Comparison of ENCODE assay signal across 8 mouse cellular contexts in genomic region chr11:115511121-115511520, GRCm38 (mm10). TPM values are rescaled to one million over a fixed set of nuclear protein-coding genes. Genes with fewer than 3 reads are reported as not detected.
DNase-seq lines count a peak whose midpoint lies in the region; ATAC-seq and TF ChIP-seq lines count a peak whose summit lies in the region.

No protein-coding gene starts in this region.

- H3K4me1 ChIP-seq in lung, embryonic 16.5 days (replicated peaks; ENCODE audit: control insufficient read depth, insufficient read depth, low read length): peaks cover 39% of the 10 kb centered on the region
- H3K4me1 ChIP-seq in forebrain, embryonic 13.5 days: peaks cover 55% of the 10 kb centered on the region
- H3K4me1 ChIP-seq in liver, embryonic 12.5 days: peaks cover 80% of the 10 kb centered on the region
- H3K4me1 ChIP-seq in stomach, postnatal 0 days (replicated peaks; ENCODE audit: control insufficient read depth, insufficient read depth): peaks cover 12% of the 10 kb centered on the region

- ATAC-seq in lung, embryonic 16.5 days (ENCODE audit: low read depth): no peak
- no peak for ATAC-seq in forebrain, embryonic 13.5 days
- peak; percentile 72 for ATAC-seq in liver, embryonic 12.5 days
- no peak for ATAC-seq in stomach, postnatal 0 days (ENCODE audit: low FRiP score, low TSS enrichment)
- ATAC-seq in monocyte, adult 5-6 weeks (replicated peaks; ENCODE audit: insufficient number of reproducible peaks, low FRiP score, low TSS enrichment, poor library complexity, severe bottlenecking): no peak

- H3K27me3 ChIP-seq in lung, embryonic 16.5 days (ENCODE audit: control insufficient read depth, insufficient read depth, low read depth, low read length): no peaks in the 10 kb centered on the region
- H3K27me3 ChIP-seq in forebrain, embryonic 13.5 days: no peaks in the 10 kb centered on the region
- no peaks in the 10 kb centered on the region for H3K27me3 ChIP-seq in liver, embryonic 12.5 days (replicated peaks)
- H3K27me3 ChIP-seq in stomach, postnatal 0 days (ENCODE audit: control insufficient read depth, insufficient read depth, low read length): no peaks in the 10 kb centered on the region

- no peak for TF ChIP-seq CTCF in stomach, postnatal 0 days (IDR thresholded peaks at IDR 0.05; ENCODE audit: low read depth)

- DNase-seq in lung, postnatal 10 days: no peak
- no peak for DNase-seq in stomach, postnatal 0 days (ENCODE audit: low spot score)
- no peak for DNase-seq in left cerebral cortex, postnatal 10 days (ENCODE audit: extremely low spot score in 1 of 2, low spot score in 2 of 2)
- DNase-seq in cerebellum, adult 18-20 months: no peak

- no peaks in the 10 kb centered on the region for H3K9me3 ChIP-seq in lung, embryonic 16.5 days (ENCODE audit: control insufficient read depth, low read length)
- H3K9me3 ChIP-seq in forebrain, embryonic 13.5 days (replicated peaks): no peaks in the 10 kb centered on the region
- H3K9me3 ChIP-seq in liver, embryonic 12.5 days (replicated peaks): no peaks in the 10 kb centered on the region
- no peaks in the 10 kb centered on the region for H3K9me3 ChIP-seq in stomach, postnatal 0 days (ENCODE audit: control insufficient read depth, low read length)

- intact Hi-C loops in left cerebral cortex, postnatal 10 days (cut with DNase I): no loop called here

- TF ChIP-seq EP300 in stomach, postnatal 0 days (optimal IDR thresholded peaks at IDR 0.05): no peak

- H3K4me2 ChIP-seq in lung, embryonic 16.5 days (ENCODE audit: low read depth, low read length): peak overlapping the region; percentile 81
- peak overlapping the region; percentile 88 for H3K4me2 ChIP-seq in forebrain, embryonic 13.5 days
- H3K4me2 ChIP-seq in liver, embryonic 12.5 days: peak overlapping the region; percentile 91
- peak overlapping the region; percentile 94 for H3K4me2 ChIP-seq in stomach, postnatal 0 days (replicated peaks; ENCODE audit: low read depth)

- H3K4me3 ChIP-seq in lung, embryonic 16.5 days (ENCODE audit: low read length): peak overlapping the region; percentile 100; the same call in 1 of the 2 replicates
- H3K4me3 ChIP-seq in forebrain, embryonic 13.5 days: peak overlapping the region; percentile 93
- peak overlapping the region; percentile 88 for H3K4me3 ChIP-seq in liver, embryonic 12.5 days
- H3K4me3 ChIP-seq in stomach, postnatal 0 days (ENCODE audit: low read depth, low read length): no peak overlapping the region

- H3K36me3 ChIP-seq in lung, embryonic 16.5 days (ENCODE audit: control insufficient read depth, insufficient read depth, low read length): no peaks in the 10 kb centered on the region
- peaks cover 7% of the 10 kb centered on the region; the same call in 1 of the 2 replicates for H3K36me3 ChIP-seq in forebrain, embryonic 13.5 days (ENCODE audit: poor library complexity, severe bottlenecking)
- H3K36me3 ChIP-seq in liver, embryonic 12.5 days: peaks cover 11% of the 10 kb centered on the region
- no peaks in the 10 kb centered on the region for H3K36me3 ChIP-seq in stomach, postnatal 0 days (ENCODE audit: control insufficient read depth, insufficient read depth, low read length)

- 68% methylated on average over 2 of the region's 2 CpGs for WGBS in lung, embryonic 16.5 days
- WGBS in forebrain, embryonic 13.5 days: 69% methylated on average over 2 of the region's 2 CpGs
- WGBS in liver, embryonic 12.5 days (ENCODE audit: insufficient replicate concordance): 23% methylated on average over 2 of the region's 2 CpGs
- WGBS in stomach, postnatal 0 days: 68% methylated on average over 2 of the region's 2 CpGs

- H3K9ac ChIP-seq in lung, embryonic 16.5 days (ENCODE audit: low read length): peak overlapping the region; percentile 98
- H3K9ac ChIP-seq in forebrain, embryonic 13.5 days: peak overlapping the region; percentile 100
- peak overlapping the region; percentile 94 for H3K9ac ChIP-seq in liver, embryonic 12.5 days
- peak overlapping the region; percentile 13; the same call in 1 of the 2 replicates for H3K9ac ChIP-seq in stomach, postnatal 0 days (ENCODE audit: low read length)

- no peak overlapping the region for H3K27ac ChIP-seq in lung, embryonic 16.5 days (ENCODE audit: low read length)
- H3K27ac ChIP-seq in forebrain, embryonic 13.5 days: peak overlapping the region; percentile 86; the same call in 1 of the 2 replicates
- H3K27ac ChIP-seq in liver, embryonic 12.5 days: peak overlapping the region; percentile 93
- H3K27ac ChIP-seq in stomach, postnatal 0 days (replicated peaks): peak overlapping the region; percentile 89

RNA-seq across cellular contexts. Expression of gene Jpt1, which starts 3.1 kb away (rescaled TPM):
- polyA plus RNA-seq in lung, embryonic 16.5 days (2015; fragmentation: Nextera tagmentation; extraction: Ambion mirVana): 460 and 462 TPM in 2 replicates
- polyA plus RNA-seq in forebrain, embryonic 13.5 days (2015; fragmentation: Nextera tagmentation; extraction: Ambion mirVana): 1,632 and 1,660 TPM in 2 replicates
- polyA plus RNA-seq in liver, embryonic 12.5 days (2016; fragmentation: Nextera tagmentation; extraction: Ambion mirVana): 307 and 318 TPM in 2 replicates
- polyA plus RNA-seq in stomach, postnatal 0 days (2015; fragmentation: Nextera tagmentation; extraction: Ambion mirVana): 356 and 371 TPM in 2 replicates
- 100 to 1,000 TPM; 312 to 341 TPM for total RNA-seq in left cerebral cortex, postnatal 10 days (2021)
- 230 to 253 TPM (median 234 TPM) in 3 replicates for total RNA-seq in monocyte, adult 5-6 weeks (2017)

RNA-seq across cellular contexts. Expression of gene Nt5c, which starts 19.5 kb away (rescaled TPM):
- 71.0 and 74.7 TPM in 2 replicates for polyA plus RNA-seq in lung, embryonic 16.5 days (2015; fragmentation: Nextera tagmentation; extraction: Ambion mirVana)
- 87.0 and 91.1 TPM in 2 replicates for polyA plus RNA-seq in forebrain, embryonic 13.5 days (2015; fragmentation: Nextera tagmentation; extraction: Ambion mirVana)
- polyA plus RNA-seq in liver, embryonic 12.5 days (2016; fragmentation: Nextera tagmentation; extraction: Ambion mirVana): 68.4 and 69.0 TPM in 2 replicates
- polyA plus RNA-seq in stomach, postnatal 0 days (2015; fragmentation: Nextera tagmentation; extraction: Ambion mirVana): 145 and 152 TPM in 2 replicates
- 10 to 100 TPM; 78.6 to 80.8 TPM for total RNA-seq in left cerebral cortex, postnatal 10 days (2021)
- total RNA-seq in monocyte, adult 5-6 weeks (2017): 154 to 190 TPM (median 179 TPM) in 3 replicates

RNA-seq across cellular contexts. Expression of gene Sumo2, which starts 25.0 kb away (rescaled TPM):
- polyA plus RNA-seq in lung, embryonic 16.5 days (2015; fragmentation: Nextera tagmentation; extraction: Ambion mirVana): 889 and 930 TPM in 2 replicates
- 1,485 and 1,571 TPM in 2 replicates for polyA plus RNA-seq in forebrain, embryonic 13.5 days (2015; fragmentation: Nextera tagmentation; extraction: Ambion mirVana)
- polyA plus RNA-seq in liver, embryonic 12.5 days (2016; fragmentation: Nextera tagmentation; extraction: Ambion mirVana): 574 and 585 TPM in 2 replicates
- 533 and 539 TPM in 2 replicates for polyA plus RNA-seq in stomach, postnatal 0 days (2015; fragmentation: Nextera tagmentation; extraction: Ambion mirVana)
- 100 to 1,000 TPM; 396 to 399 TPM for total RNA-seq in left cerebral cortex, postnatal 10 days (2021)
- 356 to 417 TPM (median 357 TPM) in 3 replicates for total RNA-seq in monocyte, adult 5-6 weeks (2017)

RNA-seq across cellular contexts. Expression of gene Armc7, which starts 35.7 kb away (rescaled TPM):
- 7.2 and 7.4 TPM in 2 replicates for polyA plus RNA-seq in lung, embryonic 16.5 days (2015; fragmentation: Nextera tagmentation; extraction: Ambion mirVana)
- 11.3 and 13.0 TPM in 2 replicates for polyA plus RNA-seq in forebrain, embryonic 13.5 days (2015; fragmentation: Nextera tagmentation; extraction: Ambion mirVana)
- 4.0 and 4.2 TPM in 2 replicates for polyA plus RNA-seq in liver, embryonic 12.5 days (2016; fragmentation: Nextera tagmentation; extraction: Ambion mirVana)
- 6.3 and 6.5 TPM in 2 replicates for polyA plus RNA-seq in stomach, postnatal 0 days (2015; fragmentation: Nextera tagmentation; extraction: Ambion mirVana)
- 1 to 10 TPM; 9.0 to 9.2 TPM for total RNA-seq in left cerebral cortex, postnatal 10 days (2021)
- total RNA-seq in monocyte, adult 5-6 weeks (2017): 23.8 to 24.6 TPM (median 24.2 TPM) in 3 replicates

RNA-seq across cellular contexts. Expression of gene Slc16a5, which starts 48.8 kb away (rescaled TPM):
- polyA plus RNA-seq in lung, embryonic 16.5 days (2015; fragmentation: Nextera tagmentation; extraction: Ambion mirVana): 0.74 and 2.9 TPM in 2 replicates
- polyA plus RNA-seq in forebrain, embryonic 13.5 days (2015; fragmentation: Nextera tagmentation; extraction: Ambion mirVana): not detected in 2 replicates
- polyA plus RNA-seq in liver, embryonic 12.5 days (2016; fragmentation: Nextera tagmentation; extraction: Ambion mirVana): 0.08 and 0.10 TPM in 2 replicates
- 14.4 and 17.3 TPM in 2 replicates for polyA plus RNA-seq in stomach, postnatal 0 days (2015; fragmentation: Nextera tagmentation; extraction: Ambion mirVana)
- total RNA-seq in left cerebral cortex, postnatal 10 days (2021): not detected
- 0.39 TPM in 1 of 3 replicates, not detected in the others for total RNA-seq in monocyte, adult 5-6 weeks (2017)

Comparison
In these comparisons a context has a peak if more than half of its experiments do, and no peak if none do; other contexts are left out.
1. H3K9ac ChIP-seq: peak in every context shown above with its lines; median percentile 100 in forebrain, embryonic 13.5 days; 98 in lung, embryonic 16.5 days; 94 in liver, embryonic 12.5 days; 13 in stomach, postnatal 0 days.